Mouse (Mus musculus) MEL (cell line): Measurements from ENCODE around the gene Fam49a.

Experiments used
- CTCF ChIP-seq, 3 experiments: IDR thresholded peaks in 2 of 3; conservative IDR thresholded peaks in 1 of 3; 2 replicates each; pipeline ENCODE4 v1.5.1; 2011 to 2012; ENCODE audit warnings: low read length in 3 of 3, low read depth in 2 of 3, mild to moderate bottlenecking in 2 of 3, improper control_type of control experiment in 1 of 3, inconsistent platforms in 1 of 3, mixed read lengths in 1 of 3, moderate library complexity in 1 of 3; ENCODE audit not compliant: control insufficient read depth in 1 of 3, insufficient read depth in 1 of 3, poor library complexity in 1 of 3, severe bottlenecking in 1 of 3
- GABPA ChIP-seq: IDR thresholded peaks from 2 replicates; pipeline ENCODE4 v1.6.1; 2012; ENCODE audit warnings: low read depth, mild to moderate bottlenecking, inconsistent platforms, low read length, improper control_type of control experiment, moderate library complexity
- MXI1 ChIP-seq: IDR thresholded peaks from 2 replicates; pipeline ENCODE4 v1.6.1; 2011; ENCODE audit warnings: mild to moderate bottlenecking, low read depth, low read length, improper control_type of control experiment
- POLR2A ChIP-seq, 2 experiments: IDR thresholded peaks; 2 replicates each; pipeline ENCODE4 v1.6.1; 2011 to 2012; ENCODE audit warnings: low read length in 2 of 2, mild to moderate bottlenecking in 2 of 2, control low read depth in 1 of 2, improper control_type of control experiment in 1 of 2, low read depth in 1 of 2, moderate library complexity in 1 of 2; ENCODE audit not compliant: control insufficient read depth in 1 of 2, insufficient read depth in 1 of 2, poor library complexity in 1 of 2
- ZC3H11A ChIP-seq: IDR thresholded peaks from 2 replicates; pipeline ENCODE4 v1.6.1; 2012; ENCODE audit warnings: low read depth, mild to moderate bottlenecking, inconsistent platforms, low read length, improper control_type of control experiment

DNA sequence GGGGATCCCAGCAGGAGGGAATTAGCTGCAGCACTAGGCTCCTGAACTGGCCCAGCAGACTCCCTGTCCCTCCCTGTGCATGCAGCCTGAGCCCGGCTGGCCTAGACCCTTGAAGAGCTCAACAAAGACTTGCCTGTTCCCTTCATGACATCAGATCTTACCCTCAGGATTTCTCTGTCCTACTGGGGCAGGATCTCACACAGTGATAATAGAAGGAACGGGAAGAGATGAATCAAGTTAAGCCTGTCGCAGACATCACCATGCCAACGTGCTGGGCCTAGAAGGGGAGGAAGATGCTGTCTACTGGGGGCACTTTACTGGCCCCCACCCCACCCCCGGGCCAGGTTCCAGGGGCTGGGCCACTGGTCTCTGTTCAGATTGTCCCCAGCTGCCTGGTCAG, 53.1 kb downstream of the Fam49a start:
- TF ChIP-seq CTCF (IDR thresholded peaks at IDR 0.05 in 2 of 3, conservative IDR thresholded peaks at IDR 0.05 in 1 of 3; ENCODE audit: control insufficient read depth in 1 of 3, insufficient read depth in 1 of 3, low read depth in 2 of 3, low read length in 3 of 3, poor library complexity in 1 of 3, severe bottlenecking in 1 of 3) (no peak), ZC3H11A (no peak), GABPA (no peak), POLR2A (IDR thresholded peaks at IDR 0.05; ENCODE audit: control insufficient read depth in 1 of 2, insufficient read depth in 1 of 2, low read depth in 1 of 2, low read length in 2 of 2, poor library complexity in 1 of 2) (no peak), MXI1 (no peak)
